Mouse (Mus musculus): ENCODE data around the gene Frs2. TPM values are rescaled to one million over a fixed set of nuclear protein-coding genes. Genes with fewer than 3 reads are reported as not detected.

Gene Frs2
- total and polyA plus RNA-seq, 2 experiments = 7.4 to 11.1 TPM

DNA sequence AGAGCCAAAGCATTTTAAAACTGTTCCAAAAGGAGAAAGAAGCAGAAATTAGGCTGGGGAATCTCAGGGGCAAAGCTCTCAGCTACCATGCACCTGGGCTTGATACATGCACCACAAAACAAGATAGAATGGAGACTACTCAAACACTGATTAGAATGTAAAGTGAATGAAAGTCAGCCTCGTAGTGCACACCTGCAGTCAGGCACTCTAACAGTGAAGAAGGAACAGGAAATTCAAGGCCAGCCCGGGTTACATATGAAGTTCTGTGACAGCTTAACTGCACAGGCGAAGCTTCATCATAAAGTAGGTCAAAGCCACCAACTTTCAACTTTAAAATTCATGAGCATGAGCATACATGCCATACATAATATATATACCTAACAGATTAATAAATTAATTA is 38.1 kb downstream of the Frs2 start:
- TF ChIP-seq CTCF (IDR thresholded peaks at IDR 0.05; ENCODE audit: low read depth, low read length) = no peak
- TF ChIP-seq POLR2A (IDR thresholded peaks at IDR 0.05; ENCODE audit: extremely low read depth, insufficient read depth, low read length) = no peak
- H3K79me2 ChIP-seq (ENCODE audit: control insufficient read depth, insufficient read depth, low read length) = peaks cover 31% of the 10 kb centered on the region
- H3K4me3 ChIP-seq (ENCODE audit: insufficient read depth, low read depth, low read length) = no peak overlapping the region
- no peaks in the 10 kb centered on the region for H3K36me3 ChIP-seq (ENCODE audit: control insufficient read depth, insufficient read depth, low read length)
- peaks cover 9% of the 10 kb centered on the region for H3K4me1 ChIP-seq (ENCODE audit: control insufficient read depth, insufficient read depth, low read length)
- WGBS = 56% methylated on average over 3 of the region's 3 CpGs
- H3K27ac ChIP-seq (replicated peaks; ENCODE audit: insufficient read depth, low read depth, low read length) = no peak overlapping the region
- H3K9ac ChIP-seq (ENCODE audit: low read depth, low read length) = no peak overlapping the region
- no peak for DNase-seq (ENCODE audit: extremely low read depth, low read depth, low spot score)
- no peaks in the 10 kb centered on the region for H3K27me3 ChIP-seq (ENCODE audit: control insufficient read depth, insufficient read depth, low read length)

DNA sequence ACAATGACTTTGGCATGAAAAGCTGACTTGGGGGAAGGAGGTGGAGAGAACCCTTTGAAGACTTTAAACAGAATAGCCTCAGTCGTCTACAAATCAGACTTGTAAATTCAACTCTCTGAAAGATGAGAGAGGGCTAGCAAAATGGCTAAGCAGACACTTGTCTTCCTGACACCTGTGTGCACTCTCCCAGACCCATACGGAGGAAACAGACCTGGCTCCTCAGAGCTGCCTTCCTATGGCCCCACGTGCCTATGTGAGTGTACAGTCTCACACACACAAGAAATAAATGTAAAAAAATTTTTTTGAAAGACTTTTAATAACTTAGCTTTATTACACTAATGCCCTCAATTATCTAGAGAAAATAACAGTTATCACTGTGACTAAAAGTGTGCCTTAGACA is 41.6 kb downstream of the Frs2 start:
- Histone ChIP-seq H3K27me3 (ENCODE audit: control insufficient read depth, insufficient read depth, low read length) (no peaks in the 10 kb centered on the region), H3K4me3 (ENCODE audit: insufficient read depth, low read depth, low read length) (no peak overlapping the region), H3K36me3 (ENCODE audit: control insufficient read depth, insufficient read depth, low read length) (no peaks in the 10 kb centered on the region), H3K79me2 (ENCODE audit: control insufficient read depth, insufficient read depth, low read length) (peaks cover 31% of the 10 kb centered on the region; the same call in 1 of the 2 replicates), H3K27ac (replicated peaks; ENCODE audit: insufficient read depth, low read depth, low read length) (no peak overlapping the region), H3K9ac (ENCODE audit: low read depth, low read length) (no peak overlapping the region), H3K4me1 (ENCODE audit: control insufficient read depth, insufficient read depth, low read length) (peaks cover 12% of the 10 kb centered on the region)
- WGBS = 55% methylated on average over 3 of the region's 3 CpGs
- no peak for TF ChIP-seq POLR2A (IDR thresholded peaks at IDR 0.05; ENCODE audit: extremely low read depth, insufficient read depth, low read length)
- TF ChIP-seq CTCF (IDR thresholded peaks at IDR 0.05; ENCODE audit: low read depth, low read length) = no peak
- DNase-seq (ENCODE audit: extremely low read depth, low read depth, low spot score) = no peak

GRCm38 (mm10) chr10:117106244-117106643 is 42.1 kb downstream of the Frs2 start:
- no peak for DNase-seq (ENCODE audit: extremely low read depth, low read depth, low spot score)
- no peak for TF ChIP-seq CTCF (IDR thresholded peaks at IDR 0.05; ENCODE audit: low read depth, low read length)
- TF ChIP-seq POLR2A (IDR thresholded peaks at IDR 0.05; ENCODE audit: extremely low read depth, insufficient read depth, low read length) = no peak
- 40% methylated on average over 4 of the region's 4 CpGs for WGBS
- Histone ChIP-seq H3K79me2 (ENCODE audit: control insufficient read depth, insufficient read depth, low read length) (peaks cover 30% of the 10 kb centered on the region; the same call in 1 of the 2 replicates), H3K27ac (replicated peaks; ENCODE audit: insufficient read depth, low read depth, low read length) (no peak overlapping the region), H3K4me1 (ENCODE audit: control insufficient read depth, insufficient read depth, low read length) (peaks cover 12% of the 10 kb centered on the region), H3K36me3 (ENCODE audit: control insufficient read depth, insufficient read depth, low read length) (no peaks in the 10 kb centered on the region), H3K27me3 (ENCODE audit: control insufficient read depth, insufficient read depth, low read length) (no peaks in the 10 kb centered on the region), H3K4me3 (ENCODE audit: insufficient read depth, low read depth, low read length) (no peak overlapping the region), H3K9ac (ENCODE audit: low read depth, low read length) (no peak overlapping the region)

DNA sequence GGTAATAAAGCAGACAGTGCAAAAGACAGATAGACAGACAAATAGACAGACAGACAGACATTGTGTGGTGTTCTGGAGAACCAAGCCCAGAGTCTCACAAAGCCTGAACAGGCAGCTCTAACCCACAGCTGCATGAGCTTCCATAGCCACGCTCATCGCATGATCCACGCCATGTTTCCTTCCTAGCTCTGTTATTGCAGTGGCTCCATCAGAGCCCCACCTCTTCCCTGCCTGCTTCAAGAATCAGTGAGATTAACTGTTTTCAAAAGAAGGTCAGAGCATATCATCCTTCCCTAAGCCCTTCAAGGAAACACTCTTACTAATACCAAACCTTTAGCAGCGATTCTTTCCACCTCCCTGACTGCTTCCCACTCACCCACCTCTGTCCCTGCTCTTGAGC is 43.3 kb downstream of the Frs2 start:
- TF ChIP-seq CTCF (IDR thresholded peaks at IDR 0.05; ENCODE audit: low read depth, low read length) = no peak
- no peak for TF ChIP-seq POLR2A (IDR thresholded peaks at IDR 0.05; ENCODE audit: extremely low read depth, insufficient read depth, low read length)
- DNase-seq (ENCODE audit: extremely low read depth, low read depth, low spot score) = no peak
- H3K9ac ChIP-seq (ENCODE audit: low read depth, low read length) = no peak overlapping the region
- WGBS = 77% methylated on average over 4 of the region's 4 CpGs
- no peaks in the 10 kb centered on the region for H3K27me3 ChIP-seq (ENCODE audit: control insufficient read depth, insufficient read depth, low read length)
- H3K36me3 ChIP-seq (ENCODE audit: control insufficient read depth, insufficient read depth, low read length) = no peaks in the 10 kb centered on the region
- no peak overlapping the region for H3K4me3 ChIP-seq (ENCODE audit: insufficient read depth, low read depth, low read length)
- peaks cover 8% of the 10 kb centered on the region for H3K4me1 ChIP-seq (ENCODE audit: control insufficient read depth, insufficient read depth, low read length)
- peaks cover 28% of the 10 kb centered on the region; the same call in 1 of the 2 replicates for H3K79me2 ChIP-seq (ENCODE audit: control insufficient read depth, insufficient read depth, low read length)
- H3K27ac ChIP-seq (replicated peaks; ENCODE audit: insufficient read depth, low read depth, low read length) = no peak overlapping the region

DNA sequence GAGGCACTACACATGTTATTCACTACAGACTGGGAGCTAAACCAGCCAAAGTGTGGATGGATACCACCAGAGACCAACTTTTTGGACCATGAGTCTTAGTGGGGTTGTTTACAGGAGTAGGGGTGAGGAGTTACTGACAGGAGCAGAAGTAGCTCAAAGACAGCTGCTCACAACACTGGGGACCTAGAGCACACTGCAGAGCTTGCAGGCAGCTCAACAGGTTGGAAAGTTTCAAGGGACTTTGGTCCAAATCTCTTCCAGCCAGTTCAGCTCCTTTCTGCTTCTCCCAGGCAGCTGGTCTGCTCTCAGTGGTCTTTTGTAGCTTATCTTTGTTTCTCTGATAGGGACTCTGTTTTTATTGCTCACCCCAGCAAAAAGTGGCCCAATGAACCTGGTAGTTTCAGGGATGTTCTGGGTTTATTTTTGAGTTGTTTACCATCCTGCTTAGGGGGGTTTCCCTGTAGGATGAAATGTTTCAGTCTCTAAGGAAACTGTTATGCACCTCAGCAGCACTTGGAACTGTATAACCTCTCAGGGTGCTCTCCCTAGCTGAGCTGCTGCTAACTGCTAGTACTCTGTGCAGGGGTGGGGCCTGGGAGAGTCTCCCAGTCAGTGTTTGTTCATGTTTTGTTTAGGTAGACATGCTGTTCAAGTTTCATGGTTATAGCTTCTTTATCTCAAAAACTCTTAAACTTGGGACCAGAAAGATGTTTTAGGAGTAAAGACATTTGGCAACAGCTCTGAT is 44.3 kb downstream of the Frs2 start:
- peaks cover 8% of the 10 kb centered on the region for H3K4me1 ChIP-seq (ENCODE audit: control insufficient read depth, insufficient read depth, low read length)
- H3K9ac ChIP-seq (ENCODE audit: low read depth, low read length) = no peak overlapping the region
- H3K36me3 ChIP-seq (ENCODE audit: control insufficient read depth, insufficient read depth, low read length) = peaks cover 2% of the 10 kb centered on the region; the same call in 1 of the 2 replicates
- no peak overlapping the region for H3K27ac ChIP-seq (replicated peaks; ENCODE audit: insufficient read depth, low read depth, low read length)
- TF ChIP-seq CTCF (IDR thresholded peaks at IDR 0.05; ENCODE audit: low read depth, low read length) (no peak), POLR2A (IDR thresholded peaks at IDR 0.05; ENCODE audit: extremely low read depth, insufficient read depth, low read length) (no peak)
- H3K27me3 ChIP-seq (ENCODE audit: control insufficient read depth, insufficient read depth, low read length) = no peaks in the 10 kb centered on the region
- no peak overlapping the region for H3K4me3 ChIP-seq (ENCODE audit: insufficient read depth, low read depth, low read length)
- no peak for DNase-seq (ENCODE audit: extremely low read depth, low read depth, low spot score)
- H3K79me2 ChIP-seq (ENCODE audit: control insufficient read depth, insufficient read depth, low read length) = peaks cover 25% of the 10 kb centered on the region; the same call in 1 of the 2 replicates

- 81% methylated on average over 5 of the region's 5 CpGs for WGBS
These were observed 48.2 kb downstream of the Frs2 start for GRCm38 (mm10) chr10:117100175-117100574.

More at GRCm38 (mm10) chr10:117100175-117100574, 48.2 kb downstream of the Frs2 start:
- Histone ChIP-seq H3K36me3 (ENCODE audit: control insufficient read depth, insufficient read depth, low read length) (peaks cover 6% of the 10 kb centered on the region), H3K27me3 (ENCODE audit: control insufficient read depth, insufficient read depth, low read length) (no peaks in the 10 kb centered on the region), H3K27ac (replicated peaks; ENCODE audit: insufficient read depth, low read depth, low read length) (no peak overlapping the region), H3K4me3 (ENCODE audit: insufficient read depth, low read depth, low read length) (no peak overlapping the region), H3K4me1 (ENCODE audit: control insufficient read depth, insufficient read depth, low read length) (peaks cover 8% of the 10 kb centered on the region), H3K9ac (ENCODE audit: low read depth, low read length) (no peak overlapping the region), H3K79me2 (ENCODE audit: control insufficient read depth, insufficient read depth, low read length) (peaks cover 18% of the 10 kb centered on the region; the same call in 1 of the 2 replicates)
- DNase-seq (ENCODE audit: extremely low read depth, low read depth, low spot score) = no peak
- TF ChIP-seq CTCF (IDR thresholded peaks at IDR 0.05; ENCODE audit: low read depth, low read length) = no peak
- TF ChIP-seq POLR2A (IDR thresholded peaks at IDR 0.05; ENCODE audit: extremely low read depth, insufficient read depth, low read length) = no peak
